Mouse (Mus musculus) kidney, adult 2 months (tissue): ENCODE measurements around the gene Susd3. TPM values are rescaled to one million over a fixed set of nuclear protein-coding genes. Genes with fewer than 3 reads are reported as not detected.

Source experiments
- DNase-seq: peaks from one replicate; pipeline ENCODE4 v3.0.0; 2021
- H3K27ac ChIP-seq: fragments of 200-500 bp; 2 replicates; pipeline ENCODE4 v1.5.1; 2012; ENCODE audit warnings: low read depth, low read length, control low read depth, inconsistent platforms; ENCODE audit not compliant: insufficient read depth
- H3K27me3 ChIP-seq: fragments of 200-500 bp; replicated peaks from 2 replicates; pipeline ENCODE4 v1.6.1; 2012; ENCODE audit warnings: mild to moderate bottlenecking, moderate library complexity, low read length, inconsistent platforms; ENCODE audit not compliant: control insufficient read depth, insufficient read depth
- H3K36me3 ChIP-seq: fragments of 200-500 bp; 2 replicates; pipeline ENCODE4 v1.6.1; 2012; ENCODE audit warnings: mild to moderate bottlenecking, moderate library complexity, low read length, inconsistent platforms; ENCODE audit not compliant: control insufficient read depth, insufficient read depth
- H3K4me1 ChIP-seq: fragments of 200-500 bp; 2 replicates; pipeline ENCODE4 v1.6.1; 2011; ENCODE audit warnings: low read length; ENCODE audit not compliant: control insufficient read depth, insufficient read depth
- H3K4me3 ChIP-seq: fragments of 200-500 bp; 2 replicates; pipeline ENCODE4 v1.5.1; 2011; ENCODE audit warnings: mild to moderate bottlenecking, low read depth, low read length, control low read depth; ENCODE audit not compliant: insufficient read depth
- CTCF ChIP-seq: fragments of 200-500 bp; conservative IDR thresholded peaks from 2 replicates; pipeline ENCODE4 v1.5.1; 2011; ENCODE audit warnings: low read depth, mild to moderate bottlenecking, control low read depth, low read length, moderate library complexity, mixed read lengths; ENCODE audit not compliant: insufficient read depth, insufficient read length
- POLR2A ChIP-seq: fragments of 200-500 bp; IDR thresholded peaks from one replicate; pipeline ENCODE4 v1.6.1; 2011; ENCODE audit warnings: low read depth, low read length, control low read depth
- WGBS: fragments of 180-500 bp; shearing (Covaris S2); methylation state at CpG from one replicate; pipeline ENCODE4 v1.1.7; 2018; 5-methylcytosine and 5-hydroxymethylcytosine counted together
- polyA plus RNA-seq: library from polyadenylated mRNA; depleted of rRNA; stranded (reverse); fragments of >200 nt; gene quantifications from 2 replicates; pipeline ENCODE4 v1.2.3, GENCODE M21; 2012

Gene Susd3
- polyA plus RNA-seq, 1 experiment, result 50.1 TPM

GRCm38 (mm10) chr13:49282168-49282567 is 33.7 kb upstream of the Susd3 start:
- DNase-seq, result no peak
- Histone ChIP-seq H3K27ac (no peak overlapping the region), H3K4me1 (no peaks in the 10 kb centered on the region), H3K36me3 (no peaks in the 10 kb centered on the region), H3K4me3 (no peak overlapping the region), H3K27me3 (no peaks in the 10 kb centered on the region)
- TF ChIP-seq POLR2A, result no peak
- TF ChIP-seq CTCF, result no peak
- WGBS, result 46% methylated on average over 2 of the region's 2 CpGs

DNA sequence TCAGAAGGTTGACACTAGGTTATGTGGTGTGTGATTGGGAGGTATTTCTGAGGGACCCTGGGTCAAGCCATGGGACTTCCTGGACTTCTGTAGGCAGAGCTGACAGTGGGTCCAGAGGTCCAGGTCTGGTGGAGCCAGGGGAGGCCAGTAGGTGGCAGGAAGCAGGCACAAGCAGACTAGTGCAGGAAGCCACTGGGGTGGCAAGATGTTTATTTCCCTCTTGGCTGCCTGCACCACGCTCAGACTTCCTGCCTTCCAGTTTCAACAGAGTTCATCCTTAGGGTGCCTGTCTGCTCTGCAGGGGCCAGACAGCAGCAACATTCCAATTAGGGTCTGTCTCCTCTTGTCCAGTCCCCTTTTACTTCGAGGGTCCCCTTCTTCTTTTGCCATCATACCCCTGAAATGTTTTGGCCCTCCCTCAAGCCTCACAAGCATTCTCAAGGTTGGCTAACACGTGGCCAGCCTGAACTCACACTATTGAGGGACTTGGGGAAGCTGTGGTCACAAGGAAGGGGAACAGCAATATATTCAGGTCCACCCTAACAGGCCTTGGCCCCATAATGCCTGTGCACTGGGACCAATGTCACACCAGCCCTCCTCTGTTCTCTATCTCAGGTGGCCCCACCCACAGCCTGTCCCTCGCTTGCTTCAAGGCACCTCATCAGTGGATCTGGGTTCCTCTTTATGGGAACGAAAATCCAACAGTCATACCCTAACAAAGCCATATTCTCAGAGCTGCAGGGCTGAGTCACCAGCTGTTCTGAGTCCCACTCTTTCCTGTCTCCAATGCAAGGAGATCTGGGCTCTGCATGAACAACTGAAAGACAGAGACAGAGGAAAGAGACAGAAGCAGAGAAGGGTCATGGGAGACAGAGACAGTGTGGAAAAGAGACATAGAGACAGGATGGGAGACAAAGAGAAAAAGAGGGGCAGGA is 23.6 kb upstream of the Susd3 start:
- DNase-seq, result peak; percentile 35
- H3K27ac ChIP-seq, result no peak overlapping the region
- 60% methylated on average over 5 of the region's 5 CpGs for WGBS

GRCm38 (mm10) chr13:49270500-49270899 is 22.0 kb upstream of the Susd3 start:
- no peaks in the 10 kb centered on the region for H3K4me1 ChIP-seq
- DNase-seq, result no peak
- no peaks in the 10 kb centered on the region for H3K27me3 ChIP-seq
- no peak overlapping the region for H3K4me3 ChIP-seq
- H3K36me3 ChIP-seq, result no peaks in the 10 kb centered on the region
- no peak for TF ChIP-seq CTCF
- TF ChIP-seq POLR2A, result no peak
- WGBS, result 83% methylated on average over 8 of the region's 8 CpGs
- H3K27ac ChIP-seq, result no peak overlapping the region

More for the DNA sequence above, 23.6 kb upstream of the Susd3 start:
- Histone ChIP-seq H3K36me3 (no peaks in the 10 kb centered on the region), H3K27me3 (no peaks in the 10 kb centered on the region), H3K4me1 (no peaks in the 10 kb centered on the region), H3K4me3 (no peak overlapping the region)
- TF ChIP-seq POLR2A (no peak), CTCF (peak; percentile 39; the same call in 1 of the 2 replicates)

DNA sequence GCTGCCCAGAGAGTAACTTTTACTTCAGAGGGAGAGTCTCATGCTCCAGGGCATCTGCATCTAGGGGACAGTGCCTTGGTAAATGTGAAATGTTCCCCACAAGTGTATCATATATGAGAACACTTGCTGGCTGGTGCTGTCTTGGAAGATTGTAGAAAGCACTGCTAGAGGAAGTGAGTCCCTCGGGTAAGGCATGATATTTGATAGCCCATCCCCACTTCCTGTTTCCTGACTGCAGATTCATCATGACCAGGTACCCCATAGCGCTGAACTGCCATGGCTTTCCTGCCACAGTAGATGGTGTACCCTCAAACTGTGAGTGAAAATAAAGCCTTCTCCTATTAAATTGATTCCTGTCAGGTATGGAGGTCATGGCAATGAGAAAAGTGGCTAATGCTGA is 19.1 kb upstream of the Susd3 start:
- 37% methylated on average over 2 of the region's 2 CpGs for WGBS
- DNase-seq, result no peak
- Histone ChIP-seq H3K36me3 (no peaks in the 10 kb centered on the region), H3K4me1 (no peaks in the 10 kb centered on the region), H3K27me3 (no peaks in the 10 kb centered on the region), H3K4me3 (no peak overlapping the region), H3K27ac (no peak overlapping the region)
- TF ChIP-seq CTCF (no peak), POLR2A (no peak)

GRCm38 (mm10) chr13:49260036-49260722 is 11.7 kb upstream of the Susd3 start:
- Histone ChIP-seq H3K36me3 (no peaks in the 10 kb centered on the region), H3K27me3 (no peaks in the 10 kb centered on the region), H3K4me1 (no peaks in the 10 kb centered on the region), H3K27ac (no peak overlapping the region), H3K4me3 (no peak overlapping the region)
- DNase-seq, result no peak
- 57% methylated on average over 15 of the region's 15 CpGs for WGBS
- TF ChIP-seq CTCF (no peak), POLR2A (no peak)

GRCm38 (mm10) chr13:49257819-49258313 is 9.4 kb upstream of the Susd3 start:
- Histone ChIP-seq H3K4me3 (no peak overlapping the region), H3K27ac (no peak overlapping the region), H3K4me1 (no peaks in the 10 kb centered on the region), H3K27me3 (no peaks in the 10 kb centered on the region), H3K36me3 (no peaks in the 10 kb centered on the region)
- 74% methylated on average over 3 of the region's 3 CpGs for WGBS
- no peak for TF ChIP-seq POLR2A
- TF ChIP-seq CTCF, result no peak
- no peak for DNase-seq

DNA sequence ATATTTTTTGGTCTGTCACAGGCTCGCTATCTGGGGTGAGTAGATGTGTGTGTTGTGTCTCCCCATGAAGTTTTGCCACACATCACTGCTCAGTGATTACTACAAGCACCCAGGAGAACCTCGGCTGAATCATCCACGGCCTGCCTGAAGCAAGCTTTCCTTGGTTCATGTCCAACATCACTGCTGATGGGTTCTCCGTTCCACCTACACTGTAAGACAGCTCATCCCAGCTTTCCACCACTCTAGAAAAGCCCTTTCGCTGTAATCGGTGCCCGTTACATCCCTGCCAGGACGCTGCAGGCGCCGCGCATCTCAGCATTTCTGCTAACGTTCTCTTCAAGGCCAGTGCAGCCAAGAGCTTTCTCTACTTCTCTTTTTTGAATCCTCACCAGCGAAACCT is 4.2 kb upstream of the Susd3 start:
- TF ChIP-seq CTCF (no peak), POLR2A (no peak)
- H3K27ac ChIP-seq, result no peak overlapping the region
- H3K27me3 ChIP-seq, result no peaks in the 10 kb centered on the region
- peaks cover 14% of the 10 kb centered on the region; the same call in 1 of the 2 replicates for H3K4me1 ChIP-seq
- H3K4me3 ChIP-seq, result no peak overlapping the region
- WGBS, result 85% methylated on average over 13 of the region's 13 CpGs
- no peaks in the 10 kb centered on the region for H3K36me3 ChIP-seq
- no peak for DNase-seq
